Mouse (Mus musculus): Measurements from ENCODE around the gene Naa50. TPM values are rescaled to one million over a fixed set of nuclear protein-coding genes. Genes with fewer than 3 reads are reported as not detected.

Naa50 gene
- polyA plus RNA-seq, 1 experiment, result 6.5 TPM

DNA sequence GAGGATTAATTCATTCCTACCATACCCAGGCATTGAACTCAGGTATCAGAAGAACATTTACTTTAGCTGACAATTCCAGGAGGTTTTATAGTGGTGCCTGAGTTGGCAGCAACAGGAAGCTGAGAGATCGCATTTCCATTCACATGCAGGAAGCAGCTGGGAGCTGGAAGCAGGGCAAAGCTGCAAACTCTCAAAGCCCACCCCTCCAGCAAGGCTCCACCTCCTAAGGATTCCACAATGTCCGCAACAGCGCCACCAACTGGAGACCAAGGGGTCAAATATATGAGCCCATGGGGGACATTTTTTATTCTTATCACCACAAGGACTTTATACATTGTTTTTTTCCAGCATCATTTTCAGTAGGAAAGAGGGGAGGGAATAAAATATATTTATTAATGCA, 49.1 kb downstream of the Naa50 start:
- H3K4me3 ChIP-seq (replicated peaks), result no peak overlapping the region
- H3K9me3 ChIP-seq, result peaks cover 4% of the 10 kb centered on the region; the same call in 1 of the 2 replicates
- peaks cover 24% of the 10 kb centered on the region for H3K36me3 ChIP-seq (replicated peaks; ENCODE audit: low read length)
- TF ChIP-seq FLI1 (IDR thresholded peaks at IDR 0.05; ENCODE audit: low read length) (no peak), GATA1 (IDR thresholded peaks at IDR 0.05; ENCODE audit: borderline replicate concordance, low read length) (no peak)
- no peaks in the 10 kb centered on the region for H3K27me3 ChIP-seq (replicated peaks)
- peaks cover 31% of the 10 kb centered on the region for H3K4me1 ChIP-seq

GRCm38 (mm10) chr16:44190032-44190431, 50.4 kb downstream of the Naa50 start:
- Histone ChIP-seq H3K4me1 (peaks cover 31% of the 10 kb centered on the region), H3K9me3 (peaks cover 4% of the 10 kb centered on the region; the same call in 1 of the 2 replicates), H3K36me3 (replicated peaks; ENCODE audit: low read length) (peaks cover 18% of the 10 kb centered on the region), H3K27me3 (replicated peaks) (no peaks in the 10 kb centered on the region), H3K4me3 (replicated peaks) (peak overlapping the region; percentile 9)
- TF ChIP-seq FLI1 (IDR thresholded peaks at IDR 0.05; ENCODE audit: low read length) (no peak), GATA1 (IDR thresholded peaks at IDR 0.05; ENCODE audit: borderline replicate concordance, low read length) (no peak)

- peaks cover 4% of the 10 kb centered on the region; the same call in 1 of the 2 replicates for H3K9me3 ChIP-seq
- no peak for TF ChIP-seq GATA1 (IDR thresholded peaks at IDR 0.05; ENCODE audit: borderline replicate concordance, low read length)
- no peak for TF ChIP-seq FLI1 (IDR thresholded peaks at IDR 0.05; ENCODE audit: low read length)
- no peak overlapping the region for H3K4me3 ChIP-seq (replicated peaks)
- H3K36me3 ChIP-seq (replicated peaks; ENCODE audit: low read length), result peaks cover 16% of the 10 kb centered on the region
- H3K4me1 ChIP-seq, result peaks cover 35% of the 10 kb centered on the region
- H3K27me3 ChIP-seq (replicated peaks), result no peaks in the 10 kb centered on the region
These were observed 51.3 kb downstream of the Naa50 start for GRCm38 (mm10) chr16:44190968-44191367.

GRCm38 (mm10) chr16:44199066-44199703, 59.6 kb downstream of the Naa50 start:
- Histone ChIP-seq H3K4me3 (replicated peaks) (no peak overlapping the region), H3K27me3 (replicated peaks) (no peaks in the 10 kb centered on the region), H3K36me3 (replicated peaks; ENCODE audit: low read length) (peaks cover 56% of the 10 kb centered on the region), H3K9me3 (no peaks in the 10 kb centered on the region), H3K4me1 (peaks cover 16% of the 10 kb centered on the region)
- TF ChIP-seq FLI1 (IDR thresholded peaks at IDR 0.05; ENCODE audit: low read length), result no peak
- TF ChIP-seq GATA1 (IDR thresholded peaks at IDR 0.05; ENCODE audit: borderline replicate concordance, low read length), result no peak

DNA sequence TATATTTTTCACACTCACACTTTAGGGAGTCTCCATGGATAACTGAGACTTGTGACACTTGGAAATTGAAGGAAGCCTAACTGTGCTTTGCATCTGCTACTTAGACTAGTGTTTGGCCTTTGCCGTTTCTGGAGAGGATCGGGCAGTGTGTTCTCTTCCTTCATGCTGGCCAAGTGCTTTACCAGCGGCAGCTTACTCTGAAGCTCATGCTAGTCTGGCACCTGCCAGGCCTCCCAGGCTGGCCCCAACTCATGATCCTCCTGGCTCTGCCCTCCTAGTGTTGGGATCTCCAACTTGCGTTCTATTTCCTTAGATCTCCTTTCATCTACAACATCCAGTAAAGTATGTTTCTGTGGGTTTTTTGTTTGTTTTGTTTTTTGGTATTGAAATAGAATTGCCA, 60.5 kb downstream of the Naa50 start:
- H3K36me3 ChIP-seq (replicated peaks; ENCODE audit: low read length), result peaks cover 65% of the 10 kb centered on the region
- peaks cover 16% of the 10 kb centered on the region for H3K4me1 ChIP-seq
- no peaks in the 10 kb centered on the region for H3K9me3 ChIP-seq
- no peaks in the 10 kb centered on the region for H3K27me3 ChIP-seq (replicated peaks)
- no peak for TF ChIP-seq GATA1 (IDR thresholded peaks at IDR 0.05; ENCODE audit: borderline replicate concordance, low read length)
- TF ChIP-seq FLI1 (IDR thresholded peaks at IDR 0.05; ENCODE audit: low read length), result no peak
- no peak overlapping the region for H3K4me3 ChIP-seq (replicated peaks)

DNA sequence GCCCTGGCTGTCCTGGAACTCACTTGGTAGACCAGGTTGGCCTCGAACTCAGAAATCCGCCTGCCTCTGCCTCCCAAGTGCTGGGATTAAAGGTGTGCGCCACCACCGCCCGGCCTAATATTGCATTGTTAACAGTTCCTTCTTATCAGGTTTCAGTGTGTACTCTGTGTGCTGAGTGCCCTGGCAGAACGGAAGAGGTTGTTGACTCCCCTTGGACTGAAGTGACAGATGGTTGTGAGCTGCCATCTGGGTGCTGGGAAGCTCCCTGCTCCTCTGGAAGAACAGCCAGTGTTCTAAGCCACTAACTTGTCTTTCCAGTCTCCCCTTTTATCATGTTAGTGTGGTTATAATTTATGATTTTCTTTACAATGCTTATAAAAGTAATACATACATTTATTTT, 64.7 kb downstream of the Naa50 start:
- H3K4me1 ChIP-seq, result peaks cover 4% of the 10 kb centered on the region
- H3K36me3 ChIP-seq (replicated peaks; ENCODE audit: low read length), result peaks cover 90% of the 10 kb centered on the region
- TF ChIP-seq FLI1 (IDR thresholded peaks at IDR 0.05; ENCODE audit: low read length) (no peak), GATA1 (IDR thresholded peaks at IDR 0.05; ENCODE audit: borderline replicate concordance, low read length) (no peak)

GRCm38 (mm10) chr16:44205973-44206372, 66.3 kb downstream of the Naa50 start:
- Histone ChIP-seq H3K36me3 (replicated peaks; ENCODE audit: low read length) (peaks cover 90% of the 10 kb centered on the region), H3K9me3 (no peaks in the 10 kb centered on the region)
- TF ChIP-seq GATA1 (IDR thresholded peaks at IDR 0.05; ENCODE audit: borderline replicate concordance, low read length) (no peak), FLI1 (IDR thresholded peaks at IDR 0.05; ENCODE audit: low read length) (no peak)

More for the DNA sequence above, 64.7 kb downstream of the Naa50 start:
- H3K9me3 ChIP-seq, result no peaks in the 10 kb centered on the region
- no peaks in the 10 kb centered on the region for H3K27me3 ChIP-seq (replicated peaks)
- no peak overlapping the region for H3K4me3 ChIP-seq (replicated peaks)

DNA sequence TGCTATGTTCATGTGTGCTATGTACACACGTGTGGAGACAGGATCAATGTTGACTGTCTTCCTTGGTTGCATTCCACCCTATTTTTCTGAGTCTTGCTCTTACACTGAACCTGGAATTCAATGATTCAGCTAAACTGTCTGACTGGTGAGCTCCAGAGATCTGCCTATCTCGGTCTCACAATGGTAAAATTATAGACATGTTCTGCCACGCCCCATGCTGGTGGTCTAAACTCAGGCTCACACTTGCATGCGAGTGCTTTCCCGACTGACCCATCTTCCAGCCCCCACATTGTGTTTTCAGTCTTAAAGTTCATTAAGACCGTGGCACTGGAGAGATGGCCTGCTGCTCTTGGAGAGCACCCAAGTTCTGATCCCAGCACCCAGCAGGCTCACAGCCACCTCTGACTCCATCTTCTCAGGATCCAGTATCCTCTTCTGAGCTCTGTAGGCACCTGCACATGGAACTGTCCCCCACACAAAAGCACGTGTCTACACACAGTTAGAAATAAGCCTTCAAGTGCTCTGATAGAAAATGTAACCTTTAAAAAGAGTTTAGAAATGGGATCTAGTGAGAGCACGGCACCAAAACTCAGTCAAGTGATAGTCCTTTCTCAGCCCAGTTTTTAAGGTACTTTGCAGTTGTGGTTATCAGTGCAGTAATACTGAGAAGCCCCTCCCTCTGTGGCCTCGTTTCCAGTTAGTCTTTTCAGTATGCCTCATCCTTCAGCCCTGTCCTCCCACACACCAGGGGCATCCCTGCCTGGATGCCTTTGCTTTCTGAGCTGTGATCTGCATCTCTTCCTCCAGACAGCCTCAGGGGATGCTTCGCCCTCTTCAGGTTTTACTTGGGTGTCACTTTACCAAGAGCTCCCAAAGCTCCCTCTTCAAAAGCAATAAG, 70.8 kb downstream of the Naa50 start:
- peaks cover 12% of the 10 kb centered on the region for H3K4me1 ChIP-seq
- H3K36me3 ChIP-seq (replicated peaks; ENCODE audit: low read length), result peaks cover 97% of the 10 kb centered on the region
- H3K4me3 ChIP-seq (replicated peaks), result no peak overlapping the region
- no peaks in the 10 kb centered on the region for H3K27me3 ChIP-seq (replicated peaks)
- TF ChIP-seq GATA1 (IDR thresholded peaks at IDR 0.05; ENCODE audit: borderline replicate concordance, low read length), result no peak
- no peak for TF ChIP-seq FLI1 (IDR thresholded peaks at IDR 0.05; ENCODE audit: low read length)
- no peaks in the 10 kb centered on the region for H3K9me3 ChIP-seq

More at GRCm38 (mm10) chr16:44205973-44206372, 66.3 kb downstream of the Naa50 start:
- no peak overlapping the region for H3K4me3 ChIP-seq (replicated peaks)
- no peaks in the 10 kb centered on the region for H3K27me3 ChIP-seq (replicated peaks)
- peaks cover 12% of the 10 kb centered on the region for H3K4me1 ChIP-seq

DNA sequence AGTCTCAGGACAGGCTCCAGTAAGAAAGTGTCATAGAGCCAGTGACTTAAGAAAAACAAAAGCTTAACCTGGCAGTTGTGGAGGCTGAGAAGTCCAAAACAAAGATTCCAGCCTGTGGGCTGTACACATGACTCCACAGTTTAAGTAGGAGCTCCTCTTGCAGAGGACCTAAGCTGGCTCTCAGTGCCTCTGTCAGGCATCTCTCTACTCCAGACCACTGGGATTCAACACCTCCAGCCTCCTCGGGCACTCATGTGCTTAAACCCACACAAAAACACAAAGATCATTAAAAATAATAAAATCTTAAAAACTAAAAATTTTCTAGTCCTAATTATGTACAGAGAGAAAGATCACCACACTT, 71.4 kb downstream of the Naa50 start:
- peaks cover 97% of the 10 kb centered on the region for H3K36me3 ChIP-seq (replicated peaks; ENCODE audit: low read length)
- TF ChIP-seq FLI1 (IDR thresholded peaks at IDR 0.05; ENCODE audit: low read length), result no peak
- no peak for TF ChIP-seq GATA1 (IDR thresholded peaks at IDR 0.05; ENCODE audit: borderline replicate concordance, low read length)
- H3K27me3 ChIP-seq (replicated peaks), result no peaks in the 10 kb centered on the region
- H3K9me3 ChIP-seq, result no peaks in the 10 kb centered on the region
- peaks cover 12% of the 10 kb centered on the region for H3K4me1 ChIP-seq
- no peak overlapping the region for H3K4me3 ChIP-seq (replicated peaks)

- H3K9me3 ChIP-seq, result no peaks in the 10 kb centered on the region
- TF ChIP-seq FLI1 (IDR thresholded peaks at IDR 0.05; ENCODE audit: low read length) (no peak), GATA1 (IDR thresholded peaks at IDR 0.05; ENCODE audit: borderline replicate concordance, low read length) (no peak)
- H3K4me1 ChIP-seq, result peaks cover 12% of the 10 kb centered on the region
- H3K4me3 ChIP-seq (replicated peaks), result no peak overlapping the region
- H3K36me3 ChIP-seq (replicated peaks; ENCODE audit: low read length), result peaks cover 98% of the 10 kb centered on the region
- H3K27me3 ChIP-seq (replicated peaks), result no peaks in the 10 kb centered on the region
These were observed 73.1 kb downstream of the Naa50 start for GRCm38 (mm10) chr16:44212703-44213102.

Other genes with a start within 250 kb of the Naa50 start
- not detected in 2 replicates for gene Qtrt2, start 213.0 kb upstream of the Naa50 start, polyA plus RNA-seq (2012; ENCODE audit: insufficient read depth, low replicate concordance)
- 0.12 TPM in 1 of 2 replicates, not detected in the other for gene Zdhhc23, start 160.0 kb upstream of the Naa50 start, polyA plus RNA-seq (2012; ENCODE audit: insufficient read depth, low replicate concordance)
- gene Gramd1c, start 76.5 kb upstream of the Naa50 start, polyA plus RNA-seq (2012; ENCODE audit: insufficient read depth, low replicate concordance), result 1.5 TPM in 1 of 2 replicates, not detected in the other
- 0.77 and 3.0 TPM in 2 replicates for gene Atp6v1a, start 125 bp upstream of the Naa50 start, polyA plus RNA-seq (2012; ENCODE audit: insufficient read depth, low replicate concordance)
- 0.88 and 0.89 TPM in 2 replicates for gene Usf3, start 33.4 kb downstream of the Naa50 start, polyA plus RNA-seq (2012; ENCODE audit: insufficient read depth, low replicate concordance)
- not detected in 2 replicates for gene Sidt1, start 193.4 kb downstream of the Naa50 start, polyA plus RNA-seq (2012; ENCODE audit: insufficient read depth, low replicate concordance)
- 2.9 TPM in 1 of 2 replicates, not detected in the other for gene Spice1, start 207.3 kb downstream of the Naa50 start, polyA plus RNA-seq (2012; ENCODE audit: insufficient read depth, low replicate concordance)